Mouse (Mus musculus): ENCODE results near the gene Hyal1.
"Not testable (repeated sequence)": the region's sequence is repeated elsewhere in the genome, so short reads cannot be mapped to it uniquely, and the experiment has no call there.

The Hyal1 gene

GRCm38 (mm10) chr9:107571534-107572326 lies 5.0 kb upstream of the Hyal1 start:
- DNase-seq (ENCODE audit: low spot score in 2 of 2) = no peak

- no peak for DNase-seq (ENCODE audit: low spot score in 2 of 2)
Measured at GRCm38 (mm10) chr9:107572327-107572662, 4.4 kb upstream of the Hyal1 start.

- not testable (repeated sequence) for DNase-seq (ENCODE audit: low spot score in 2 of 2)
Measured at GRCm38 (mm10) chr9:107573774-107574173, 3.0 kb upstream of the Hyal1 start.

- DNase-seq (ENCODE audit: low spot score in 2 of 2) = no peak
Measured at GRCm38 (mm10) chr9:107575579-107576356, 959 bp upstream of the Hyal1 start.

- no peak for DNase-seq (ENCODE audit: low spot score in 2 of 2)
Measured at GRCm38 (mm10) chr9:107577871-107578270, 1.1 kb downstream of the Hyal1 start.

- no peak for DNase-seq (ENCODE audit: low spot score in 2 of 2)
Measured at GRCm38 (mm10) chr9:107578587-107578986, 1.9 kb downstream of the Hyal1 start, which contains the start of gene Naa80. Naa80 (plus strand) TSS chr9:107578887.

GRCm38 (mm10) chr9:107579023-107579900 lies 2.5 kb downstream of the Hyal1 start:
- DNase-seq (ENCODE audit: low spot score in 2 of 2) = peak in 1 of 2 experiments; percentile 47

- peak; percentile 73 to 82 for DNase-seq (ENCODE audit: low spot score in 2 of 2)
Measured at GRCm38 (mm10) chr9:107580501-107581317, 4.0 kb downstream of the Hyal1 start, which contains the start of gene Hyal3. Hyal3 (plus strand) TSS chr9:107580818.

- no peak for DNase-seq (ENCODE audit: low spot score in 2 of 2)
Measured at GRCm38 (mm10) chr9:107581584-107581983, 4.9 kb downstream of the Hyal1 start.

GRCm38 (mm10) chr9:107582509-107583062 lies 5.9 kb downstream of the Hyal1 start:
- DNase-seq (ENCODE audit: low spot score in 2 of 2) = no peak

GRCm38 (mm10) chr9:107583174-107583573 lies 6.4 kb downstream of the Hyal1 start:
- no peak for DNase-seq (ENCODE audit: low spot score in 2 of 2)

GRCm38 (mm10) chr9:107586504-107586903 lies 9.8 kb downstream of the Hyal1 start:
- no peak for DNase-seq (ENCODE audit: low spot score in 2 of 2)

GRCm38 (mm10) chr9:107586974-107587832 lies 10.5 kb downstream of the Hyal1 start, which contains the start of gene Ifrd2:
Ifrd2 (plus strand) TSS chr9:107587642.
- DNase-seq (ENCODE audit: low spot score in 2 of 2) = peak; percentile 97 to 98

GRCm38 (mm10) chr9:107587833-107588639 lies 11.3 kb downstream of the Hyal1 start:
- no peak for DNase-seq (ENCODE audit: low spot score in 2 of 2)

GRCm38 (mm10) chr9:107590058-107590772 lies 13.5 kb downstream of the Hyal1 start:
- no peak for DNase-seq (ENCODE audit: low spot score in 2 of 2)

- DNase-seq (ENCODE audit: low spot score in 2 of 2) = no peak
Measured at GRCm38 (mm10) chr9:107590773-107591060, 14.0 kb downstream of the Hyal1 start.

GRCm38 (mm10) chr9:107593101-107593976 lies 16.6 kb downstream of the Hyal1 start:
- no peak for DNase-seq (ENCODE audit: low spot score in 2 of 2)
